Mouse (Mus musculus): ENCODE results near the gene Olfr577.

Gene Olfr577

DNA sequence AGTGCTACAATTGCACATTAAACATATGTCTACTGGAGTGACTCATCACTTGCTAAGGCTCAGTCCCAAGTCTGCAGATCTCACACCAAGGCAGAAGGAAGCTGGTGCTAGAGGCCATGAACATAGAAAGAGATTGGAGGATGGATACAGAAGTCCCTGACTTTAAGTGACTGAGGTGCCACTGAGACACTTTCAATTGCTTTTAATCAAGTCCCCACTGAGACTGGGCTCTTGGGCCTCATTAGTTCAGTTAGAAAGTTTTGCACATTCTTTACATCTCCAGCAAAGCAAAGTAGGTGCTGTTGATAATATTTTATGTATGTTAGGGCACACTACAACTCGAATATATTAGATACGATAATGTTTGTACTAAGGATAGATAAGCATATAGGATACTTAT, at the start of gene Olfr577:
Gene Olfr577 (minus strand): TSS at position 101 of the 400 bp plus-strand sequence.
- no peak for DNase-seq

DNA sequence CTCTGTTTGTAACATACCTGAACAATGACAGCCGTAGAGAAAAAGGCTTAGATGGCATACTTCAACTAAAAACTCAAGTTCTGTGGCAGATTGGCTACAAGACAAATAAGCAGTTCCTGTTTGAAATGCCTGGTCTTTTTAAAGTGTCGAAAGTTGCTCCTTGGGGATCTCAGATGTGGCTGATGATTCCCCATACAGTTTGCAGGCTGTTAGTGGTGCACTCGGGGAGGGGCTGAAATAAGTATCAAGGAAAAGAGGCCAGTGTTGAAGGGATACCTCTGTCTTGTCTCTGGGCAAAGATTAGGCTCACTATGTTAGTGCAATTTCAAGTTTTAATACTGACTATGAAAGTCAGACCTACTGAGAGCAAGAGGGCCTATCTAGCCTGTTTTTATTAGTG, 13.5 kb upstream of the Olfr577 start, which contains the start of gene Olfr578:
Gene Olfr578 (minus strand): TSS at position 101 of the 400 bp plus-strand sequence.
- DNase-seq, result no peak

DNA sequence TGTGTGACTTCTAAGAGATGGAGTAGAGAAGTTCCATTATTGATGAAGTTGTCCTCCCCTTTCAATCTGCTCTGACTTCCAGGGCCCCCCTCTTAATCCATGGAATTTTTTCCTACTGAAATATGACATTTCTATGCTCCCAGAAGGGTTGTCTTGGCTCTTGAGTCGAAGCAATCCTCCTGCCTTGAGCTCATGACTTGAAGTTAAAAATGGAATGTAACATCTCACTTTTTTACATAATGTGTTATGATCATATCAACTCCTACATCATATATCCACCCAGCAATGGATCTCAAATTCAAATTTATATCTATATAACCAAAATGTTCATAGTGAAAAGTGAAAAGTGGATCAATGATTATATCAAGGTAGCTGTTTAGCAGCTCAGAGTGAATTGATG, 1.3 kb downstream of the Olfr577 start:
- no peak for DNase-seq

DNA sequence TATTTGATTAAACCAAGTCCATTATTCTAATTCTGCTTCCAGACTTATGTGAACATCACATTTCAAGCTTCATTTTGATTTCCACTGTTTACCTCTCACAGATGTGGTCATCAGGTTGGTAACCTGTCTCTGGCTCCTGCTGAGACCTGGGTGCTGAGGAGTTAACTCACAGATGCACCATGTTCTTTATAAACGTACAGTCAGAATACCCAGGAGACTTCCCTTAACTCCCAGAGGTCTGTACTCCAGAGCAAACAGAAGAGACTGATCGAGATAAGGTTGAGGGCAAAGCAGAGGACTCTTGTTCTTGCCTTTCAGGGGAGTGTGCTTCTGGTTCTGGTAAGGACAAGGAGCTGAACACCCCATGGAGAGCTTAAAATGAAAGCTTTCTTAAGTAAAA, 13.4 kb downstream of the Olfr577 start, which contains the start of gene Olfr576:
Gene Olfr576 (plus strand): TSS at position 301 of the 400 bp plus-strand sequence.
- no peak for DNase-seq

DNA sequence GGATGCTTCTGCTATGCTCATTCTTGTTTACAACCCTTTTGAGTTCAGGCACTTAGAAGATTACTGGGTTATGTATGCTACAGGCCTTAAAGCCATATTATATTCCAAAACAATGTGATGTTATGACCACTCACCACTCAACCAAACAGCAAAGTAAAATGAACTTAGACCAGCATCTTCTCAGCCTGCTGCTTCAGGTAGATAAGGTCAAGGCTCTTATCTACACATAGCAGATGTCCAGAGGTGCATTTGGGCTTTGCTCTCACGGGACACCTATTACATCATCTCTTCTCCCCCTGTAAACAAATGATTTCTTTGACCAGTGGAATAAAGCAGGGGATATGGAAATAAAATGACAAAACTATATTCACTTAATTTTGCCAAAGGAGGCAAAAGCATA, 17.1 kb downstream of the Olfr577 start, which contains the start of gene Olfr575:
Gene Olfr575 (minus strand): TSS at position 183 of the 400 bp plus-strand sequence.
- no peak for DNase-seq

DNA sequence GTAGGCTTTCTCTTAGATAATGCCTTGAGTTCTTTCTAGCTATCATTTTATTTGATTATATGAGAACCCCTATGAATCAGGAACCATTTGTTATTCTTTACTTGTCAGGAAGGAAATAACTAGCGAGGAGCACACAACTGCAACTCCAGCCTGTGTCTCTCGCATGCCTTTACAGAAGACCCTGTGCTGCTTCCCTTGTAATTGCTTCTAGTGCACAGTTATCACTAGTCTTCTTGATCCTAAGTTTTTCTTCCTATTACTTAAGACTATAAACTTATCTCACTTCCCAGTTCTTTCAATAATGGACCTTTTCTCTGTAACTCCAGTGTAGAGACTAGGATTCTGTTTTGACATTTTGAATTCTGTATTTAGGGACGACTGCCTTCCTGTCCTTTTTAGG, 17.6 kb downstream of the Olfr577 start:
- DNase-seq, result no peak

DNA sequence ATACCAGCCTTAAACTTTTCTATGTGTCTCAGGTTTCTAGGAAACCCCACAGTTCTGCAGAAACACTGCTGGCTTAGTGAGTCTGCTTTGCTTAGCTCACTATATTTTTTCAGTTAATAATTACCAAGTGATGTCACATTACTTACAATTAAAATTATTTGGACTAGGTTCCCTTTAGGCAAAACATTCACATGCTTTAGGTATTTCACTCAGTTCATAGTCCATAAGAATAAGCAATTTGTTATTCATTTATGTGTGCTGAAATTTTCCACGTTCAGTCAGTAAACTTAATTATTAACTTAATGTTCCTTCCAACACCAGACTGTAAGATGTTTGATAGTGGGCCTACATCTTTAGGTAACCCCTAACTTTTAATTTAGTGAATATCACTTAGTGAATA, 25.0 kb downstream of the Olfr577 start:
- no peak for DNase-seq

DNA sequence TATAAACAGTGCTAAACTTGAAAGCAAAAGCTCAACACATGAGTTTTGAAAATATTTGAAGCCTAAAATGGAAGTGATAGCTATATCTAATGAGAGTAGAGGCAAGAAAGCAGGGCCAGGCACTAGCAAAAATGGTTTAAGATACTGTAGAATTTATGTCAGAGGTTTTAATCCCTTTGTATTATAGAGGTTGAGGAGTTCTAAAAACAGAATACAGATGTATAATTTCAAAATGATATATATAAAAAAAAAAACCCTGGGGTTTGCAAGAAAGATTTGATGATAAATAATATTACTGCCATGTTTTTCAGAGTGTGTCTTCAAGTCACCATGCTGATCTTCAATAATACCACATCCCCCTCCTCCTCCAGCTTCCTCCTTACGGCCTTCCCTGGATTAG, 27.6 kb downstream of the Olfr577 start, which contains the start of gene Olfr574:
Gene Olfr574 (plus strand): TSS at position 301 of the 400 bp plus-strand sequence.
- no peak for DNase-seq

DNA sequence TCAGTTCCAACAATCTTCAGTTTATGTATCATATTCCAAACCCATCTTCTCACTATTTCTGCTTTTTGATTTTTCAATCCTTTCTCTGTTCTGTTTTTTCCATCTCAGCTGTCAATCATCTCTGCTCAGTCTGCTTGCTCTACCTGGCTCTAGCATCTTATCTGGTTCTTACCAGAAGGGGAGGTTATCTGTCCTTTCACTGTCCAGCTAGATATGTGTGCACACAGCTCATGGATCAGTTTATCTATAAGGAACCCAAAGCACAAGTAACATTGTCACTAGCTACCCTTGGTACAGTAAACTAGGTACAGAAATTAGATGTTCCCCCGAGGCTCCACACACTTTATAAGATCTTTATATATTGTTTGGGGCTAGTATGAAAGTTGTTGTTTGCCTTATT, 32.3 kb downstream of the Olfr577 start:
- no peak for DNase-seq

DNA sequence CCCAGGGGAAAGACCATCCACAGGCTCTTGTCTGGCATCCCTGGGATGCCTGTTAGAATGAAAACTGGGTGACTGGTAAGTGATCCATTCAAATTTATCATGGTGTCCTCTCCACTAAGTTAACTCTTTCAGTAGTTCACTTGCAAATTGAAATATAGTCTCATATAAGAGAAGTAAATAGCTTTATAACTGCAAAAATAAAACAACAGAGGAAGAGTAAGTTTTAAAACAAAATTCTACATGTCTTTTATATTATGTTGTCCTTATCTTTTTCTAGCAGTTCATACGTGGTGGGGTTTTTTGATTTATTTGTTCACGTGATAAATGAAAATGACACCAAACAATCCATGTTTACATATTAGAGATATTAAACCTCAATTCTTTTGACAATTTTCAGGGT, 33.3 kb downstream of the Olfr577 start, which contains the start of gene Olfr573-ps1:
Gene Olfr573-ps1 (minus strand): TSS at position 101 of the 400 bp plus-strand sequence.
- DNase-seq, result no peak

DNA sequence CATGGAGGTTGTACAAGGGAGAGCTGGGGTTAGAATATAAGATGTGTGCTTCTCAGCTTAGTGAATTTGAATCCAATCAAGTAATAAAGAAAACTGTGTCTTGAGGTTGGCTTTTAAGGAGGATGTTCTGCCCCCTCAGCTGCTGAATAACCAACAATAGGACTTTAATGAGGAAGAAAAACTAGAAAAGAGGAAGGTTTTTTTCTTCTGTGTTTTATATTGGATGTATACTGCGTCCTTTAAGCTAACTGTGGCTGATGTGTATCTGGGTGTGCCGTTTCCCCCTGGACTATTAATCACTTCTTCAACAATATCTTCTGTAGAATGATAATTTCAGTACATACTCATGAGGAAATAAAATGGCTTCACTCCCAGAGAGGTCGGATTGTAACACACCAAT, 48.6 kb downstream of the Olfr577 start:
- DNase-seq, result no peak

DNA sequence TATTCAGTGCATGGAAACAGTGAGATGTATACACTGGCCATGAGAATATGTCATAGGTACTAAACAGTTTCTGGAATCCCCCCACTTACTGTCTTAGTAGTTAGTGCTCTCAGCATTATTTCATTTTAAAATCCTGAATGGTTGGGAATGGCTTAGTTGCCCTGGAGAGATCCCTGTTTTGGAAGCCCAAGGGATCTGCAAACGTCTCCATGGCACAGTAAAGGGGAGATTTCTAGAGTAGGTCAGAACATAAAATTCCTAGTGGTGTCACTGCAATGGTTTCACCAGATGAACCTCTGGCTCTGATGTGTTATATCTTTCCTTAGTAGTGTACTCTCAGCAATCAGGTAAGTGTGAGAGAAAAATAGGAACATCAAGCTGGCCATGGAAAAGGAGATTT, 51.6 kb downstream of the Olfr577 start, which contains the start of gene Olfr572:
Gene Olfr572 (plus strand): TSS at position 301 of the 400 bp plus-strand sequence.
- no peak for DNase-seq

Data from spleen, adult 18-20 months (tissue).